8 mouse cellular contexts compared by ENCODE assay signal in genomic region chr11:116333526-116334416, GRCm38 (mm10). TPM values are rescaled to one million over a fixed set of nuclear protein-coding genes. Genes with fewer than 3 reads are reported as not detected.
DNase-seq lines count a peak whose midpoint lies in the region; ATAC-seq and TF ChIP-seq lines count a peak whose summit lies in the region.

No protein-coding gene starts in this region.

- peak overlapping the region; percentile 35 for H3K4me2 ChIP-seq in embryonic facial prominence, embryonic 11.5 days (ENCODE audit: low read depth, low read length)
- peak overlapping the region; percentile 73 for H3K4me2 ChIP-seq in midbrain, embryonic 11.5 days

- peaks cover 4% of the 10 kb centered on the region for H3K4me1 ChIP-seq in embryonic facial prominence, embryonic 11.5 days (ENCODE audit: control insufficient read depth, insufficient read depth, low read length)
- H3K4me1 ChIP-seq in midbrain, embryonic 11.5 days (ENCODE audit: control insufficient read depth, insufficient read depth, low read length) = peaks cover 61% of the 10 kb centered on the region

- H3K9me3 ChIP-seq in embryonic facial prominence, embryonic 11.5 days (replicated peaks; ENCODE audit: control insufficient read depth, low read length) = no peaks in the 10 kb centered on the region
- no peaks in the 10 kb centered on the region for H3K9me3 ChIP-seq in midbrain, embryonic 11.5 days (ENCODE audit: control insufficient read depth, low read length)

- H3K27ac ChIP-seq in gastrocnemius, adult 2 months = no peak overlapping the region
- no peak overlapping the region for H3K27ac ChIP-seq in embryonic facial prominence, embryonic 11.5 days (replicated peaks; ENCODE audit: low read depth, low read length)
- no peak overlapping the region for H3K27ac ChIP-seq in midbrain, embryonic 11.5 days (ENCODE audit: low read depth, low read length)

- peak; percentile 33 for DNase-seq in gastrocnemius, adult 2 months
- no peak for DNase-seq in gastrocnemius, postnatal 25 days
- DNase-seq in embryonic facial prominence, embryonic 11.5 days (ENCODE audit: low spot score) = no peak
- DNase-seq in kidney, adult 18-20 months = peak; percentile 28
- DNase-seq in midbrain, embryonic 11.5 days (ENCODE audit: low spot score, missing footprints) = no peak
- DNase-seq in ovary, adult 18-20 months (ENCODE audit: low spot score) = no peak
- DNase-seq in layer of hippocampus, adult 11-12 months (ENCODE audit: low spot score) = no peak
- DNase-seq in heart, postnatal 14 days = no peak

- H3K27me3 ChIP-seq in embryonic facial prominence, embryonic 11.5 days (ENCODE audit: control insufficient read depth, insufficient read depth, low read length) = peaks cover 16% of the 10 kb centered on the region
- H3K27me3 ChIP-seq in midbrain, embryonic 11.5 days (ENCODE audit: control insufficient read depth, insufficient read depth, low read length) = peaks cover 19% of the 10 kb centered on the region

- ATAC-seq in embryonic facial prominence, embryonic 11.5 days (replicated peaks; ENCODE audit: insufficient number of reproducible peaks, low FRiP score, low TSS enrichment, low read depth) = no peak
- no peak for ATAC-seq in midbrain, embryonic 11.5 days (ENCODE audit: low FRiP score)

- TF ChIP-seq CTCF in gastrocnemius, adult 2 months (IDR thresholded peaks at IDR 0.05) = no peak

- no peak overlapping the region for H3K4me3 ChIP-seq in gastrocnemius, adult 2 months
- H3K4me3 ChIP-seq in embryonic facial prominence, embryonic 11.5 days (ENCODE audit: low read depth, low read length) = peak overlapping the region; percentile 26
- H3K4me3 ChIP-seq in midbrain, embryonic 11.5 days (ENCODE audit: low read depth, low read length) = peak overlapping the region; percentile 38

- peak overlapping the region; percentile 33; the same call in 1 of the 2 replicates for H3K9ac ChIP-seq in embryonic facial prominence, embryonic 11.5 days (replicated peaks; ENCODE audit: low read length)
- H3K9ac ChIP-seq in midbrain, embryonic 11.5 days (ENCODE audit: low read length) = peak overlapping the region; percentile 43

- WGBS in embryonic facial prominence, embryonic 11.5 days = 22% methylated on average over 30 of the region's 31 CpGs
- WGBS in midbrain, embryonic 11.5 days = 24% methylated on average over 31 of the region's 31 CpGs

- intact Hi-C loops in gastrocnemius, adult 2 months (cut with DNase I) = loop anchor here (2.0 kb wide), 1 partner anchor 15 kb away; no protein-coding TSS in a partner anchor
- intact Hi-C loops in heart, postnatal 14 days (cut with DNase I) = no loop called here

- H3K36me3 ChIP-seq in embryonic facial prominence, embryonic 11.5 days (replicated peaks; ENCODE audit: control insufficient read depth, insufficient read depth, low read depth, low read length) = no peaks in the 10 kb centered on the region
- H3K36me3 ChIP-seq in midbrain, embryonic 11.5 days (ENCODE audit: control insufficient read depth, insufficient read depth, low read length) = no peaks in the 10 kb centered on the region

RNA-seq across cellular contexts. Expression of gene Foxj1, which starts 1.4 kb away (rescaled TPM):
- under 1 TPM in 1 of 2 experiments, not detected in 1; 0.14 TPM for total RNA-seq in gastrocnemius, adult 2 months (2021)
- total RNA-seq in gastrocnemius, postnatal 25 days (2021) = under 1 TPM in 1 of 2 experiments, not detected in 1; 0.27 TPM
- 0.43 and 0.79 TPM in 2 replicates for polyA plus RNA-seq in embryonic facial prominence, embryonic 11.5 days (2014; fragmentation: Nextera tagmentation; extraction: Ambion mirVana)
- 3.5 and 3.8 TPM in 2 replicates for polyA plus RNA-seq in midbrain, embryonic 11.5 days (2014; fragmentation: Nextera tagmentation; extraction: Ambion mirVana)
- total RNA-seq in heart, postnatal 14 days (2021) = 1 to 10 TPM in 1 of 2 experiments, under 1 TPM in 1; 0.07 to 1.5 TPM

RNA-seq across cellular contexts. Expression of gene Exoc7, which starts 26.7 kb away (rescaled TPM):
- 100 to 1,000 TPM in 1 of 2 experiments, 10 to 100 TPM in 1; 74.1 to 106 TPM for total RNA-seq in gastrocnemius, adult 2 months (2021)
- total RNA-seq in gastrocnemius, postnatal 25 days (2021) = 10 to 100 TPM; 66.5 to 69.1 TPM
- polyA plus RNA-seq in embryonic facial prominence, embryonic 11.5 days (2014; fragmentation: Nextera tagmentation; extraction: Ambion mirVana) = 64.1 and 64.2 TPM in 2 replicates
- 59.9 and 61.3 TPM in 2 replicates for polyA plus RNA-seq in midbrain, embryonic 11.5 days (2014; fragmentation: Nextera tagmentation; extraction: Ambion mirVana)
- total RNA-seq in heart, postnatal 14 days (2021) = 10 to 100 TPM; 44.3 to 52.3 TPM

RNA-seq across cellular contexts. Expression of gene Galr2, which starts 53.0 kb away (rescaled TPM):
- total RNA-seq in gastrocnemius, adult 2 months (2021) = under 1 TPM in 1 of 2 experiments, not detected in 1; 0.33 TPM
- under 1 TPM in 1 of 2 experiments, not detected in 1; 0.31 TPM for total RNA-seq in gastrocnemius, postnatal 25 days (2021)
- polyA plus RNA-seq in embryonic facial prominence, embryonic 11.5 days (2014; fragmentation: Nextera tagmentation; extraction: Ambion mirVana) = 0.11 and 0.52 TPM in 2 replicates
- 0.07 and 0.34 TPM in 2 replicates for polyA plus RNA-seq in midbrain, embryonic 11.5 days (2014; fragmentation: Nextera tagmentation; extraction: Ambion mirVana)
- not detected for total RNA-seq in heart, postnatal 14 days (2021)

RNA-seq across cellular contexts. Expression of gene Srp68, which starts 59.8 kb away (rescaled TPM):
- total RNA-seq in gastrocnemius, adult 2 months (2021) = 10 to 100 TPM; 87.7 to 89.2 TPM
- 10 to 100 TPM; 65.8 to 75.9 TPM for total RNA-seq in gastrocnemius, postnatal 25 days (2021)
- 78.7 and 80.5 TPM in 2 replicates for polyA plus RNA-seq in embryonic facial prominence, embryonic 11.5 days (2014; fragmentation: Nextera tagmentation; extraction: Ambion mirVana)
- 72.8 and 78.6 TPM in 2 replicates for polyA plus RNA-seq in midbrain, embryonic 11.5 days (2014; fragmentation: Nextera tagmentation; extraction: Ambion mirVana)
- 10 to 100 TPM; 54.4 to 55.6 TPM for total RNA-seq in heart, postnatal 14 days (2021)

Comparison
In these comparisons a context has a peak if more than half of its experiments do, and no peak if none do; other contexts are left out.
1. DNase-seq: peak in gastrocnemius, adult 2 months (single experiment) and kidney, adult 18-20 months (single experiment); none in gastrocnemius, postnatal 25 days (single experiment), embryonic facial prominence, embryonic 11.5 days (single experiment), midbrain, embryonic 11.5 days (single experiment), ovary, adult 18-20 months (single experiment), layer of hippocampus, adult 11-12 months (single experiment) and heart, postnatal 14 days (0 of 2).